Mouse (Mus musculus): ENCODE measurements around the gene Gm49711. TPM values are rescaled to one million over a fixed set of nuclear protein-coding genes. Genes with fewer than 3 reads are reported as not detected.

Gm49711 gene
- polyA plus RNA-seq, 1 experiment: 0.13 TPM

- no peaks in the 10 kb centered on the region for H3K4me1 ChIP-seq (ENCODE audit: control insufficient read depth)
- no peaks in the 10 kb centered on the region; the same call in 1 of the 2 replicates for H3K9me3 ChIP-seq (ENCODE audit: control insufficient read depth, low read length)
- no peaks in the 10 kb centered on the region for H3K27me3 ChIP-seq (ENCODE audit: control insufficient read depth)
Observed at GRCm38 (mm10) chr16:92036701-92037100, 21.4 kb upstream of the Gm49711 start.

GRCm38 (mm10) chr16:92037891-92038607, 20.1 kb upstream of the Gm49711 start:
- TF ChIP-seq GATA1 (IDR thresholded peaks at IDR 0.05; ENCODE audit: low read length): no peak
- TF ChIP-seq TAL1 (IDR thresholded peaks at IDR 0.05; ENCODE audit: low read length): no peak
- Histone ChIP-seq H3K4me1 (ENCODE audit: control insufficient read depth) (no peaks in the 10 kb centered on the region), H3K36me3 (ENCODE audit: control insufficient read depth) (no peaks in the 10 kb centered on the region), H3K4me3 (replicated peaks) (no peak overlapping the region), H3K27me3 (ENCODE audit: control insufficient read depth) (no peaks in the 10 kb centered on the region), H3K9me3 (ENCODE audit: control insufficient read depth, low read length) (no peaks in the 10 kb centered on the region; the same call in 1 of the 2 replicates)

More at GRCm38 (mm10) chr16:92036701-92037100, 21.4 kb upstream of the Gm49711 start:
- no peaks in the 10 kb centered on the region for H3K36me3 ChIP-seq (ENCODE audit: control insufficient read depth)
- H3K4me3 ChIP-seq (replicated peaks): no peak overlapping the region
- TF ChIP-seq GATA1 (IDR thresholded peaks at IDR 0.05; ENCODE audit: low read length) (no peak), TAL1 (IDR thresholded peaks at IDR 0.05; ENCODE audit: low read length) (no peak)

GRCm38 (mm10) chr16:92039421-92039820, 18.7 kb upstream of the Gm49711 start:
- no peaks in the 10 kb centered on the region for H3K36me3 ChIP-seq (ENCODE audit: control insufficient read depth)
- no peaks in the 10 kb centered on the region for H3K4me1 ChIP-seq (ENCODE audit: control insufficient read depth)
- TF ChIP-seq TAL1 (IDR thresholded peaks at IDR 0.05; ENCODE audit: low read length) (no peak), GATA1 (IDR thresholded peaks at IDR 0.05; ENCODE audit: low read length) (no peak)
- H3K27me3 ChIP-seq (ENCODE audit: control insufficient read depth): no peaks in the 10 kb centered on the region
- no peak overlapping the region for H3K4me3 ChIP-seq (replicated peaks)
- H3K9me3 ChIP-seq (ENCODE audit: control insufficient read depth, low read length): no peaks in the 10 kb centered on the region; the same call in 1 of the 2 replicates

- Histone ChIP-seq H3K27me3 (ENCODE audit: control insufficient read depth) (no peaks in the 10 kb centered on the region), H3K36me3 (ENCODE audit: control insufficient read depth) (no peaks in the 10 kb centered on the region), H3K9me3 (ENCODE audit: control insufficient read depth, low read length) (no peaks in the 10 kb centered on the region; the same call in 1 of the 2 replicates), H3K4me1 (ENCODE audit: control insufficient read depth) (no peaks in the 10 kb centered on the region), H3K4me3 (replicated peaks) (no peak overlapping the region)
- TF ChIP-seq GATA1 (IDR thresholded peaks at IDR 0.05; ENCODE audit: low read length): no peak
- TF ChIP-seq TAL1 (IDR thresholded peaks at IDR 0.05; ENCODE audit: low read length): no peak
Observed at GRCm38 (mm10) chr16:92039966-92040365, 18.1 kb upstream of the Gm49711 start.

- Histone ChIP-seq H3K36me3 (ENCODE audit: control insufficient read depth) (peaks cover 7% of the 10 kb centered on the region), H3K27me3 (ENCODE audit: control insufficient read depth) (peaks cover 11% of the 10 kb centered on the region), H3K4me3 (replicated peaks) (no peak overlapping the region), H3K9me3 (ENCODE audit: control insufficient read depth, low read length) (peaks cover 17% of the 10 kb centered on the region), H3K4me1 (ENCODE audit: control insufficient read depth) (no peaks in the 10 kb centered on the region; the same call in 1 of the 2 replicates)
- TF ChIP-seq TAL1 (IDR thresholded peaks at IDR 0.05; ENCODE audit: low read length) (no peak), GATA1 (IDR thresholded peaks at IDR 0.05; ENCODE audit: low read length) (no peak)
Observed at GRCm38 (mm10) chr16:92051777-92052310, 6.3 kb upstream of the Gm49711 start.

GRCm38 (mm10) chr16:92052569-92052968, 5.5 kb upstream of the Gm49711 start:
- H3K27me3 ChIP-seq (ENCODE audit: control insufficient read depth): peaks cover 11% of the 10 kb centered on the region
- H3K4me1 ChIP-seq (ENCODE audit: control insufficient read depth): peaks cover 5% of the 10 kb centered on the region
- no peak for TF ChIP-seq GATA1 (IDR thresholded peaks at IDR 0.05; ENCODE audit: low read length)
- TF ChIP-seq TAL1 (IDR thresholded peaks at IDR 0.05; ENCODE audit: low read length): no peak

GRCm38 (mm10) chr16:92056711-92057110, 1.4 kb upstream of the Gm49711 start:
- H3K36me3 ChIP-seq (ENCODE audit: control insufficient read depth): peaks cover 11% of the 10 kb centered on the region
- H3K4me3 ChIP-seq (replicated peaks): no peak overlapping the region
- peaks cover 17% of the 10 kb centered on the region for H3K9me3 ChIP-seq (ENCODE audit: control insufficient read depth, low read length)
- peaks cover 22% of the 10 kb centered on the region for H3K4me1 ChIP-seq (ENCODE audit: control insufficient read depth)
- peaks cover 19% of the 10 kb centered on the region for H3K27me3 ChIP-seq (ENCODE audit: control insufficient read depth)
- no peak for TF ChIP-seq GATA1 (IDR thresholded peaks at IDR 0.05; ENCODE audit: low read length)
- TF ChIP-seq TAL1 (IDR thresholded peaks at IDR 0.05; ENCODE audit: low read length): no peak; the same call in 2 of the 3 replicates

More at GRCm38 (mm10) chr16:92052569-92052968, 5.5 kb upstream of the Gm49711 start:
- peaks cover 7% of the 10 kb centered on the region for H3K36me3 ChIP-seq (ENCODE audit: control insufficient read depth)
- H3K4me3 ChIP-seq (replicated peaks): no peak overlapping the region
- H3K9me3 ChIP-seq (ENCODE audit: control insufficient read depth, low read length): peaks cover 17% of the 10 kb centered on the region

- Histone ChIP-seq H3K27me3 (ENCODE audit: control insufficient read depth) (peaks cover 17% of the 10 kb centered on the region), H3K4me1 (ENCODE audit: control insufficient read depth) (peaks cover 22% of the 10 kb centered on the region)
Observed at GRCm38 (mm10) chr16:92057456-92057851, 662 bp upstream of the Gm49711 start.

More at GRCm38 (mm10) chr16:92057456-92057851, 662 bp upstream of the Gm49711 start:
- peaks cover 13% of the 10 kb centered on the region for H3K9me3 ChIP-seq (ENCODE audit: control insufficient read depth, low read length)
- H3K4me3 ChIP-seq (replicated peaks): peak overlapping the region; percentile 85
- TF ChIP-seq TAL1 (IDR thresholded peaks at IDR 0.05; ENCODE audit: low read length) (no peak), GATA1 (IDR thresholded peaks at IDR 0.05; ENCODE audit: low read length) (no peak)
- H3K36me3 ChIP-seq (ENCODE audit: control insufficient read depth): peaks cover 14% of the 10 kb centered on the region

Measured in erythroblast, embryonic 14.5 days (primary cell).